Mouse (Mus musculus) hindbrain, embryonic 11.5 days (tissue): ENCODE results near the gene Msrb1. TPM values are rescaled to one million over a fixed set of nuclear protein-coding genes. Genes with fewer than 3 reads are reported as not detected.
A peak's percentile ranks its signal among the peaks of the same experiment; 100 is the strongest.
"Not testable (repeated sequence)": the region's sequence is repeated elsewhere in the genome, so short reads cannot be mapped to it uniquely, and the experiment has no call there.

Source experiments
- ATAC-seq: fragments of 200-750 bp; cut with Nextera tagmentation; 2 replicates; pipeline ENCODE4 v1.8.0; 2017; ENCODE audit warnings: mild to moderate bottlenecking, moderate TSS enrichment, moderate library complexity; ENCODE audit not compliant: low FRiP score
- DNase-seq: peaks from one replicate; pipeline ENCODE4 v3.0.0-alpha.2; 2015; ENCODE audit warnings: low spot score
- H3K27ac ChIP-seq: fragments of 300-500 bp; sonication (generic); 2 replicates; pipeline ENCODE4 v1.5.1; 2014; ENCODE audit warnings: mild to moderate bottlenecking, low read depth, low read length
- H3K27me3 ChIP-seq: fragments of 300-500 bp; sonication (generic); 2 replicates; pipeline ENCODE4 v1.6.1; 2014; ENCODE audit warnings: mild to moderate bottlenecking, low read length, moderate library complexity, mixed read lengths; ENCODE audit not compliant: control insufficient read depth, insufficient read depth
- H3K36me3 ChIP-seq: fragments of 300-500 bp; sonication (generic); 2 replicates; pipeline ENCODE4 v1.6.1; 2014; ENCODE audit warnings: mild to moderate bottlenecking, low read length, moderate library complexity, mixed read lengths; ENCODE audit not compliant: control insufficient read depth, insufficient read depth
- H3K4me1 ChIP-seq: fragments of 300-500 bp; sonication (generic); replicated peaks from 2 replicates; pipeline ENCODE4 v1.6.1; 2014; ENCODE audit warnings: low read length, mixed read lengths; ENCODE audit not compliant: control insufficient read depth, insufficient read depth
- H3K4me2 ChIP-seq: fragments of 300-500 bp; sonication (generic); replicated peaks from 2 replicates; pipeline ENCODE4 v1.6.1; 2014; ENCODE audit warnings: mild to moderate bottlenecking, low read depth, low read length
- H3K4me3 ChIP-seq: fragments of 300-500 bp; sonication (generic); 2 replicates; pipeline ENCODE4 v1.5.1; 2014; ENCODE audit warnings: low read depth, low read length
- H3K9ac ChIP-seq: fragments of 300-500 bp; sonication (generic); 2 replicates; pipeline ENCODE4 v1.6.1; 2014; ENCODE audit warnings: low read depth, low read length
- H3K9me3 ChIP-seq: fragments of 300-500 bp; sonication (generic); 2 replicates; pipeline ENCODE4 v1.6.1; 2016; ENCODE audit warnings: low read length; ENCODE audit not compliant: control insufficient read depth
- WGBS: fragments of 180-500 bp; shearing (Covaris S2); extraction: QIAGEN DNeasy Blood & Tissue Kit; methylation state at CpG from one replicate; pipeline ENCODE4 v1.1.7; 2014; 5-methylcytosine and 5-hydroxymethylcytosine counted together
- polyA plus RNA-seq: library from polyadenylated mRNA; unstranded; fragments of >200 nt; fragmentation: Nextera tagmentation; extraction: Ambion mirVana; gene quantifications from 2 replicates; pipeline ENCODE4 v1.2.1, GENCODE M21; 2014

Gene Msrb1
- polyA plus RNA-seq, 1 experiment from 2014 or later, result 22.8 TPM

- Histone ChIP-seq H3K27me3 (no peaks in the 10 kb centered on the region), H3K9me3 (no peaks in the 10 kb centered on the region), H3K36me3 (0 out of 2 replicates have a peak, but pooled peaks cover 2% of the 10 kb centered on the region), H3K4me1 (no peaks in the 10 kb centered on the region), H3K4me3 (no peak overlapping the region), H3K27ac (no peak overlapping the region), H3K9ac (no peak overlapping the region), H3K4me2 (no peak overlapping the region)
- ATAC-seq (no peak), DNase-seq (no peak)
- 78% methylated on average over 6 of the region's 6 CpGs for WGBS
Measured at GRCm38 (mm10) chr17:24715556-24715955, 20.9 kb upstream of the Msrb1 start.

- Histone ChIP-seq H3K27me3 (no peaks in the 10 kb centered on the region), H3K36me3 (0 out of 2 replicates have a peak, but pooled peaks cover 2% of the 10 kb centered on the region), H3K27ac (no peak overlapping the region), H3K4me1 (peaks cover under 1% of the 10 kb centered on the region; the same call in 1 of the 2 replicates), H3K9me3 (no peaks in the 10 kb centered on the region), H3K9ac (no peak overlapping the region), H3K4me3 (no peak overlapping the region), H3K4me2 (no peak overlapping the region)
- WGBS, result 94% methylated on average over 15 of the region's 15 CpGs
- ATAC-seq (no peak), DNase-seq (no peak)
Measured at GRCm38 (mm10) chr17:24716166-24716682, 20.2 kb upstream of the Msrb1 start.

GRCm38 (mm10) chr17:24717943-24718342 lies 18.5 kb upstream of the Msrb1 start, which contains the start of the genes Rnf151 and Rps2:
Gene Rnf151 (minus strand): TSS chr17:24718063.
Gene Rps2 (plus strand): TSS chr17:24718116.
- ATAC-seq, result no peak
- H3K4me2 ChIP-seq, result peak within 1 kb of the TSS; percentile 61
- WGBS, result 86% methylated on average over 4 of the region's 4 CpGs

GRCm38 (mm10) chr17:24718938-24719337 lies 17.5 kb upstream of the Msrb1 start:
- not testable (repeated sequence) for H3K9me3 ChIP-seq, H3K27ac ChIP-seq

More at GRCm38 (mm10) chr17:24717943-24718342, 18.5 kb upstream of the Msrb1 start, which contains the start of the genes Rnf151 and Rps2:
- Histone ChIP-seq H3K27me3 (no peaks in the 10 kb centered on the region), H3K4me3 (peak within 1 kb of the TSS; percentile 75), H3K36me3 (0 out of 2 replicates have a peak, but pooled peaks cover 6% of the 10 kb centered on the region), H3K27ac (no peak within 1 kb of the TSS), H3K9ac (no peak within 1 kb of the TSS), H3K4me1 (peaks cover 6% of the 10 kb centered on the region), H3K9me3 (no peaks in the 10 kb centered on the region)
- no peak for DNase-seq

GRCm38 (mm10) chr17:24719494-24720222 lies 16.8 kb upstream of the Msrb1 start:
- H3K4me1 ChIP-seq, result peaks cover 10% of the 10 kb centered on the region
- under 1% methylated on average over 58 of the region's 61 CpGs for WGBS

More at GRCm38 (mm10) chr17:24718938-24719337, 17.5 kb upstream of the Msrb1 start:
- Histone ChIP-seq H3K4me2 (peak overlapping the region; percentile 61), H3K4me1 (peaks cover 10% of the 10 kb centered on the region), H3K4me3 (peak overlapping the region; percentile 75), H3K9ac (peak overlapping the region; percentile 81; the same call in 1 of the 2 replicates)
- DNase-seq, H3K36me3 ChIP-seq, ATAC-seq, H3K27me3 ChIP-seq: not testable (repeated sequence)
- WGBS, result 60% methylated on average over 5 of the region's 5 CpGs

GRCm38 (mm10) chr17:24720616-24721015 lies 15.8 kb upstream of the Msrb1 start:
- not testable (repeated sequence) for H3K36me3 ChIP-seq, H3K9me3 ChIP-seq, H3K27me3 ChIP-seq, ATAC-seq, H3K27ac ChIP-seq
- Histone ChIP-seq H3K9ac (peak overlapping the region; percentile 80), H3K4me2 (peak overlapping the region; percentile 80), H3K4me3 (peak overlapping the region; percentile 75), H3K4me1 (peaks cover 10% of the 10 kb centered on the region)
- WGBS, result 3% methylated on average over 10 of the region's 11 CpGs
- peak; percentile 28 for DNase-seq

More at GRCm38 (mm10) chr17:24719494-24720222, 16.8 kb upstream of the Msrb1 start:
- H3K36me3 ChIP-seq, result 0 out of 2 replicates have a peak, but pooled peaks cover 6% of the 10 kb centered on the region
- H3K9me3 ChIP-seq, result no peaks in the 10 kb centered on the region
- H3K27me3 ChIP-seq, result no peaks in the 10 kb centered on the region
- H3K4me2 ChIP-seq, result peak overlapping the region; percentile 80
- H3K27ac ChIP-seq, result peak overlapping the region; percentile 56
- DNase-seq, result peak; percentile 98
- peak; percentile 97 for ATAC-seq
- peak overlapping the region; percentile 75 for H3K4me3 ChIP-seq
- peak overlapping the region; percentile 81 for H3K9ac ChIP-seq

- not testable (repeated sequence) for H3K27ac ChIP-seq, ATAC-seq, H3K27me3 ChIP-seq, H3K36me3 ChIP-seq, H3K9me3 ChIP-seq, H3K9ac ChIP-seq, DNase-seq
- H3K4me3 ChIP-seq, result peak overlapping the region; percentile 75
- H3K4me2 ChIP-seq, result peak overlapping the region; percentile 39
- peaks cover 10% of the 10 kb centered on the region for H3K4me1 ChIP-seq
- WGBS, result 71% methylated on average over 7 of the region's 7 CpGs
Measured at GRCm38 (mm10) chr17:24721383-24721955, 15.0 kb upstream of the Msrb1 start.

- Histone ChIP-seq H3K4me2 (no peak overlapping the region), H3K9ac (no peak overlapping the region), H3K27ac (no peak overlapping the region), H3K4me1 (peaks cover 10% of the 10 kb centered on the region), H3K4me3 (no peak overlapping the region), H3K36me3 (0 out of 2 replicates have a peak, but pooled peaks cover 4% of the 10 kb centered on the region), H3K27me3 (no peaks in the 10 kb centered on the region), H3K9me3 (no peaks in the 10 kb centered on the region)
- whole genome bisulfite sequencing, result 33% methylated on average over 13 of the region's 13 CpGs
- DNase-seq (peak; percentile 18), ATAC-seq (no peak)
Measured at GRCm38 (mm10) chr17:24722220-24722924, 14.1 kb upstream of the Msrb1 start.
